Mouse (Mus musculus): ENCODE measurements around the gene Celsr2.

DNA sequence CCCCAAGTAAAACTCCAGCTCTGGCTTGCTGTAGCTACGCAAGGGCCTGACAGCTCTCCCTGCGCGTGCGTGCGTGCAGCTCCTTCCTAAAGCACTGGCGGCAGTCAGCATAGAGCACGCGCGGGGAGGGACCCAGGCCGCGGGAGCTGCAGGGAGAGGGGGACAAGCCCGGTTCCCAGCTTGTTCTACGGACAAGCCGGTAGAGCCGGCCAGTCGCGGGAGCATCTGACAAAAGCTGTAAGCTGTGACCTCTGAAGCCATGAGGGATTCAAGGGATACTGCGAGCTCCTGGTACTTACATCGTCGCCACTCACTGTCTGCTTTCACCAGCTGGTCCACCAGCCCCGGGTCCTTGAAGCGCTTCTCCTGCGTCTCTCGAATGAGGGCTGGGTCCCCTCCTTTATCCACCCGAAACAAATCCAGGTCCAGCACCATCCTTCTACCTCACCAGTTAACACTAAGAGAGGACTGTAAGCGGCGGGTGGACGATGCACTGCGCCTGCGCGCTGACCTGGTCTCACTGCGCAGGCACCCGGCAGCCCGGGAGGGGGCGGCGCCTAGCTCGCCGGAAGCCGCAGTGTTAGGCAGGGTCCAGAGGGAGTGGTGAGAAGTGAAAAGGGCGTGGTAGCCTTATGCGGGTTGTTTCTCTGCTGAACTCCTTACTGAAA, 29.5 kb upstream of the Celsr2 start, which contains the start of gene Sars:
- TF ChIP-seq CHD2 (IDR thresholded peaks at IDR 0.05; ENCODE audit: low read depth, low read length), result no peak
- no peak for TF ChIP-seq MAFK (IDR thresholded peaks at IDR 0.05; ENCODE audit: insufficient read depth, low read depth, low read length)
- no peak for TF ChIP-seq HCFC1 (IDR thresholded peaks at IDR 0.05; ENCODE audit: borderline replicate concordance, insufficient read depth, low read length)
- TF ChIP-seq ZC3H11A (IDR thresholded peaks at IDR 0.05; ENCODE audit: borderline replicate concordance, low read depth, low read length), result no peak
- no peak for TF ChIP-seq ZNF384 (IDR thresholded peaks at IDR 0.05; ENCODE audit: low read depth, low read length)
